Mouse (Mus musculus): ENCODE results near the gene Etv6.

DNA sequence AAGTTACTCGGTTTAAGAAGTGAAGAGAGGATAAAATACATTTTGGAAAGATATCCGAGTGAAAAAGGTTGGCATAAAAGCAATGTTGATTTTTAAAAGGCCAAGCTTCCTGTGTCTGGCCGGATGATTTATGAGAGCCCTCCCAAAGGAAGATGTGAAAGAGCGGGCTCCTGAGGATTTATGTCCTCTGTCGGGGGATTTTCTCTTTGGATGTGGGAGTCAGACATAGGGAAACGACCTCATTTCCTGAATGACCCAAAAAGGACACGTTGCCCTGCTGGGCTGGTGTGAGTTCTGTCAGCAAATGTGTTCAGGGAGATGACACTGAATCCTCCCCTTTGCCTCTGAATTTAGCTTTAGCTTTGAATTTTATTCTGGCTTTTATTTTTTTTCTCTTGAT lies 8.0 kb downstream of the Etv6 start:
- TF ChIP-seq CTCF (conservative IDR thresholded peaks at IDR 0.05; ENCODE audit: low read length) (no peak), POU5F1 (IDR thresholded peaks at IDR 0.05; ENCODE audit: borderline replicate concordance, low read length) (no peak)
